Mouse (Mus musculus) thymus, postnatal 0 days (tissue): ENCODE data around the gene Tnfsf4. TPM values are rescaled to one million over a fixed set of nuclear protein-coding genes. Genes with fewer than 3 reads are reported as not detected.

Source experiments
- DNase-seq: peaks from one replicate; pipeline ENCODE4 v3.0.0-alpha.2; 2015; ENCODE audit warnings: low spot score
- polyA plus RNA-seq: library from polyadenylated mRNA; unstranded; fragments of >200 nt; fragmentation: Nextera tagmentation; extraction: Ambion mirVana; gene quantifications from 2 replicates; pipeline ENCODE4 v1.2.1, GENCODE M21; 2015

Tnfsf4 gene
- polyA plus RNA-seq, 1 experiment from 2014 or later: 0.26 TPM

GRCm38 (mm10) chr1:161452250-161452649, 57.0 kb downstream of the Tnfsf4 start:
- no peak for DNase-seq

GRCm38 (mm10) chr1:161463388-161464085, 68.3 kb downstream of the Tnfsf4 start:
- DNase-seq: no peak

Other genes starting within 250 kb of the Tnfsf4 start
- gene Tex50, start 236.1 kb upstream of the Tnfsf4 start, polyA plus RNA-seq: not detected in 2 replicates
- 316 and 328 TPM in 2 replicates for gene Prdx6, start 144.2 kb upstream of the Tnfsf4 start, polyA plus RNA-seq
- gene Tnfsf18, start 99.2 kb downstream of the Tnfsf4 start, polyA plus RNA-seq: 0.17 TPM in 1 of 2 replicates, not detected in the other